Mouse (Mus musculus): Measurements from ENCODE around the gene Nutf2. TPM values are rescaled to one million over a fixed set of nuclear protein-coding genes. Genes with fewer than 3 reads are reported as not detected.

Nutf2 gene
- polyA plus RNA-seq, 1 experiment from 2014 or later = 266 TPM

GRCm38 (mm10) chr8:105892432-105892831 lies 32.1 kb downstream of the Nutf2 start:
- Histone ChIP-seq H3K4me1 (replicated peaks) (peaks cover 7% of the 10 kb centered on the region), H3K36me3 (peaks cover 75% of the 10 kb centered on the region), H3K4me3 (replicated peaks) (no peak overlapping the region), H3K27ac (no peak overlapping the region), H3K9me3 (no peaks in the 10 kb centered on the region), H3K9ac (replicated peaks) (no peak overlapping the region), H3K27me3 (no peaks in the 10 kb centered on the region), H3K4me2 (no peak overlapping the region)
- 83% methylated on average over 6 of the region's 6 CpGs for WGBS
- no peak for ATAC-seq (ENCODE audit: insufficient number of reproducible peaks, insufficient read depth, low FRiP score, low TSS enrichment, low read depth)

- Histone ChIP-seq H3K27ac (0 out of 2 replicates have a peak within 1 kb of the TSS, but pooled peaks have one; percentile 2), H3K36me3 (peaks cover 66% of the 10 kb centered on the region), H3K4me3 (replicated peaks) (no peak within 1 kb of the TSS), H3K4me1 (replicated peaks) (peaks cover 7% of the 10 kb centered on the region), H3K4me2 (peak within 1 kb of the TSS; percentile 16; the same call in 1 of the 2 replicates), H3K9ac (replicated peaks) (no peak within 1 kb of the TSS), H3K9me3 (no peaks in the 10 kb centered on the region), H3K27me3 (no peaks in the 10 kb centered on the region)
- ATAC-seq (ENCODE audit: insufficient number of reproducible peaks, insufficient read depth, low FRiP score, low TSS enrichment, low read depth) = peak; percentile 48
- WGBS = 5% methylated on average over 11 of the region's 11 CpGs
Measured at GRCm38 (mm10) chr8:105893339-105893738, 33.0 kb downstream of the Nutf2 start, which contains the start of gene Nrn1l. Nrn1l (plus strand) TSS chr8:105893567.

- Histone ChIP-seq H3K9ac (replicated peaks) (no peak overlapping the region), H3K36me3 (peaks cover 20% of the 10 kb centered on the region), H3K4me1 (replicated peaks) (peaks cover 15% of the 10 kb centered on the region), H3K4me2 (no peak overlapping the region), H3K27ac (no peak overlapping the region), H3K9me3 (no peaks in the 10 kb centered on the region), H3K27me3 (no peaks in the 10 kb centered on the region), H3K4me3 (replicated peaks) (no peak overlapping the region)
- 79% methylated on average over 9 of the region's 9 CpGs for WGBS
- no peak for ATAC-seq (ENCODE audit: insufficient number of reproducible peaks, insufficient read depth, low FRiP score, low TSS enrichment, low read depth)
Measured at GRCm38 (mm10) chr8:105897801-105898480, 37.6 kb downstream of the Nutf2 start.

GRCm38 (mm10) chr8:105900180-105900940 lies 40.0 kb downstream of the Nutf2 start, which contains the start of gene Pskh1:
Pskh1 (plus strand) TSS chr8:105900441.
- peak within 1 kb of the TSS; percentile 90 for H3K27ac ChIP-seq
- H3K9ac ChIP-seq (replicated peaks) = peak within 1 kb of the TSS; percentile 97

GRCm38 (mm10) chr8:105900941-105901616 lies 40.7 kb downstream of the Nutf2 start:
- H3K4me3 ChIP-seq (replicated peaks) = peak overlapping the region; percentile 87
- no peaks in the 10 kb centered on the region for H3K27me3 ChIP-seq
- peak overlapping the region; percentile 72 for H3K4me2 ChIP-seq
- WGBS = 37% methylated on average over 16 of the region's 16 CpGs
- peaks cover 8% of the 10 kb centered on the region for H3K4me1 ChIP-seq (replicated peaks)
- H3K9ac ChIP-seq (replicated peaks) = peak overlapping the region; percentile 97
- H3K36me3 ChIP-seq = peaks cover 7% of the 10 kb centered on the region
- H3K9me3 ChIP-seq = no peaks in the 10 kb centered on the region
- ATAC-seq (ENCODE audit: insufficient number of reproducible peaks, insufficient read depth, low FRiP score, low TSS enrichment, low read depth) = no peak
- peak overlapping the region; percentile 90 for H3K27ac ChIP-seq

More at GRCm38 (mm10) chr8:105900180-105900940, 40.0 kb downstream of the Nutf2 start, which contains the start of gene Pskh1:
- ATAC-seq (ENCODE audit: insufficient number of reproducible peaks, insufficient read depth, low FRiP score, low TSS enrichment, low read depth) = peak; percentile 88
- under 1% methylated on average over 68 of the region's 68 CpGs for WGBS
- Histone ChIP-seq H3K4me2 (peak within 1 kb of the TSS; percentile 72), H3K36me3 (peaks cover 3% of the 10 kb centered on the region; the same call in 1 of the 2 replicates), H3K27me3 (no peaks in the 10 kb centered on the region), H3K4me3 (replicated peaks) (peak within 1 kb of the TSS; percentile 87), H3K4me1 (replicated peaks) (peaks cover 8% of the 10 kb centered on the region), H3K9me3 (no peaks in the 10 kb centered on the region)

- no peak for ATAC-seq (ENCODE audit: insufficient number of reproducible peaks, insufficient read depth, low FRiP score, low TSS enrichment, low read depth)
- WGBS = 95% methylated on average over 3 of the region's 3 CpGs
- H3K36me3 ChIP-seq = peaks cover 53% of the 10 kb centered on the region
- H3K27me3 ChIP-seq = no peaks in the 10 kb centered on the region
- H3K4me2 ChIP-seq = no peak overlapping the region
- no peak overlapping the region for H3K4me3 ChIP-seq (replicated peaks)
- no peak overlapping the region for H3K9ac ChIP-seq (replicated peaks)
- no peaks in the 10 kb centered on the region for H3K4me1 ChIP-seq (replicated peaks)
- no peaks in the 10 kb centered on the region for H3K9me3 ChIP-seq
- H3K27ac ChIP-seq = no peak overlapping the region
Measured at GRCm38 (mm10) chr8:105919390-105919789, 59.0 kb downstream of the Nutf2 start.

GRCm38 (mm10) chr8:105925123-105925522 lies 64.7 kb downstream of the Nutf2 start:
- no peak for ATAC-seq (ENCODE audit: insufficient number of reproducible peaks, insufficient read depth, low FRiP score, low TSS enrichment, low read depth)
- Histone ChIP-seq H3K4me1 (replicated peaks) (no peaks in the 10 kb centered on the region), H3K36me3 (peaks cover 53% of the 10 kb centered on the region), H3K9ac (replicated peaks) (no peak overlapping the region), H3K4me2 (no peak overlapping the region), H3K9me3 (no peaks in the 10 kb centered on the region), H3K4me3 (replicated peaks) (no peak overlapping the region), H3K27ac (no peak overlapping the region), H3K27me3 (no peaks in the 10 kb centered on the region)
- 75% methylated on average over 3 of the region's 3 CpGs for WGBS

Other genes starting within 250 kb of the Nutf2 start
- gene Ctcf, start 224.0 kb upstream of the Nutf2 start, polyA plus RNA-seq (2016; fragmentation: Nextera tagmentation; extraction: Ambion mirVana) = 149 and 160 TPM in 2 replicates
- 0.97 and 1.4 TPM in 2 replicates for gene Agrp, start 223.2 kb upstream of the Nutf2 start, polyA plus RNA-seq (2016; fragmentation: Nextera tagmentation; extraction: Ambion mirVana)
- gene Carmil2, start 174.3 kb upstream of the Nutf2 start, polyA plus RNA-seq (2016; fragmentation: Nextera tagmentation; extraction: Ambion mirVana) = 0.58 and 0.59 TPM in 2 replicates
- gene Acd, start 159.5 kb upstream of the Nutf2 start, polyA plus RNA-seq (2016; fragmentation: Nextera tagmentation; extraction: Ambion mirVana) = 75.3 and 76.7 TPM in 2 replicates
- gene Pard6a, start 159.4 kb upstream of the Nutf2 start, polyA plus RNA-seq (2016; fragmentation: Nextera tagmentation; extraction: Ambion mirVana) = 14.6 and 16.1 TPM in 2 replicates
- 0.25 TPM in 1 of 2 replicates, not detected in the other for gene 4933405L10Rik, start 152.9 kb upstream of the Nutf2 start, polyA plus RNA-seq (2016; fragmentation: Nextera tagmentation; extraction: Ambion mirVana)
- gene Enkd1, start 152.4 kb upstream of the Nutf2 start, polyA plus RNA-seq (2016; fragmentation: Nextera tagmentation; extraction: Ambion mirVana) = 34.9 and 35.9 TPM in 2 replicates
- gene Gfod2, start 101.9 kb upstream of the Nutf2 start, polyA plus RNA-seq (2016; fragmentation: Nextera tagmentation; extraction: Ambion mirVana) = 29.0 and 30.2 TPM in 2 replicates
- 14.9 and 17.2 TPM in 2 replicates for gene Ranbp10, start 33.2 kb upstream of the Nutf2 start, polyA plus RNA-seq (2016; fragmentation: Nextera tagmentation; extraction: Ambion mirVana)
- 0.17 and 0.56 TPM in 2 replicates for gene Tsnaxip1, start 32.8 kb upstream of the Nutf2 start, polyA plus RNA-seq (2016; fragmentation: Nextera tagmentation; extraction: Ambion mirVana)
- 55.3 and 59.2 TPM in 2 replicates for gene Cenpt, start 7.3 kb upstream of the Nutf2 start, polyA plus RNA-seq (2016; fragmentation: Nextera tagmentation; extraction: Ambion mirVana)
- gene Thap11, start 5.4 kb upstream of the Nutf2 start, polyA plus RNA-seq (2016; fragmentation: Nextera tagmentation; extraction: Ambion mirVana) = 85.6 and 96.3 TPM in 2 replicates
- 72.0 and 75.7 TPM in 2 replicates for gene Edc4, start 20.3 kb downstream of the Nutf2 start, polyA plus RNA-seq (2016; fragmentation: Nextera tagmentation; extraction: Ambion mirVana)
- gene Nrn1l, start 33.0 kb downstream of the Nutf2 start, polyA plus RNA-seq (2016; fragmentation: Nextera tagmentation; extraction: Ambion mirVana) = 0.38 and 0.77 TPM in 2 replicates
- gene Pskh1, start 39.9 kb downstream of the Nutf2 start, polyA plus RNA-seq (2016; fragmentation: Nextera tagmentation; extraction: Ambion mirVana) = 43.0 and 48.2 TPM in 2 replicates
- 1.3 and 1.6 TPM in 2 replicates for gene Ctrl, start 73.3 kb downstream of the Nutf2 start, polyA plus RNA-seq (2016; fragmentation: Nextera tagmentation; extraction: Ambion mirVana)
- 24.1 and 26.9 TPM in 2 replicates for gene Psmb10, start 77.9 kb downstream of the Nutf2 start, polyA plus RNA-seq (2016; fragmentation: Nextera tagmentation; extraction: Ambion mirVana)
- 2.2 and 2.3 TPM in 2 replicates for gene Lcat, start 82.8 kb downstream of the Nutf2 start, polyA plus RNA-seq (2016; fragmentation: Nextera tagmentation; extraction: Ambion mirVana)
- gene Slc12a4, start 105.5 kb downstream of the Nutf2 start, polyA plus RNA-seq (2016; fragmentation: Nextera tagmentation; extraction: Ambion mirVana) = 35.5 and 42.8 TPM in 2 replicates
- gene Dpep3, start 118.8 kb downstream of the Nutf2 start, polyA plus RNA-seq (2016; fragmentation: Nextera tagmentation; extraction: Ambion mirVana) = not detected in 2 replicates
- 23.8 and 24.4 TPM in 2 replicates for gene Dus2, start 130.8 kb downstream of the Nutf2 start, polyA plus RNA-seq (2016; fragmentation: Nextera tagmentation; extraction: Ambion mirVana)
- gene Dpep2nb, start 145.4 kb downstream of the Nutf2 start, polyA plus RNA-seq (2016; fragmentation: Nextera tagmentation; extraction: Ambion mirVana) = 0.26 TPM in 1 of 2 replicates, not detected in the other
- gene Ddx28, start 151.3 kb downstream of the Nutf2 start, polyA plus RNA-seq (2016; fragmentation: Nextera tagmentation; extraction: Ambion mirVana) = 21.0 and 22.9 TPM in 2 replicates
- 9.1 and 9.2 TPM in 2 replicates for gene Nfatc3, start 198.3 kb downstream of the Nutf2 start, polyA plus RNA-seq (2016; fragmentation: Nextera tagmentation; extraction: Ambion mirVana)